Mouse (Mus musculus): ENCODE results near the gene Apoc1.

Apoc1 gene

GRCm38 (mm10) chr7:19685374-19685773 lies 7.1 kb downstream of the Apoc1 start:
- no peak for DNase-seq (ENCODE audit: low spot score)

GRCm38 (mm10) chr7:19683771-19684201 lies 8.7 kb downstream of the Apoc1 start:
- DNase-seq (ENCODE audit: low spot score) = no peak

GRCm38 (mm10) chr7:19682979-19683378 lies 9.5 kb downstream of the Apoc1 start:
- DNase-seq (ENCODE audit: low spot score) = no peak

GRCm38 (mm10) chr7:19681202-19681694 lies 11.2 kb downstream of the Apoc1 start, which contains the start of the genes Gm44805 and Apoc4:
Gene Gm44805 (minus strand): TSS chr7:19681423.
Gene Apoc4 (minus strand): TSS chr7:19681479.
- no peak for DNase-seq (ENCODE audit: low spot score)

- no peak for DNase-seq (ENCODE audit: low spot score)
These were observed 11.8 kb downstream of the Apoc1 start for GRCm38 (mm10) chr7:19680702-19681101.

GRCm38 (mm10) chr7:19678901-19679300 lies 13.6 kb downstream of the Apoc1 start:
- no peak for DNase-seq (ENCODE audit: low spot score)

- DNase-seq (ENCODE audit: low spot score) = no peak
These were observed 14.6 kb downstream of the Apoc1 start, which contains the start of gene Apoc2 for GRCm38 (mm10) chr7:19677872-19678271. Gene Apoc2 (minus strand): TSS chr7:19677941.

- no peak for DNase-seq (ENCODE audit: low spot score)
These were observed 15.8 kb downstream of the Apoc1 start for GRCm38 (mm10) chr7:19676662-19677061.

- DNase-seq (ENCODE audit: low spot score) = no peak
These were observed 16.6 kb downstream of the Apoc1 start for GRCm38 (mm10) chr7:19675824-19676223.

- no peak for DNase-seq (ENCODE audit: low spot score)
These were observed 19.3 kb downstream of the Apoc1 start for GRCm38 (mm10) chr7:19673083-19673699.

GRCm38 (mm10) chr7:19671511-19671910 lies 20.9 kb downstream of the Apoc1 start:
- DNase-seq (ENCODE audit: low spot score) = no peak

GRCm38 (mm10) chr7:19668947-19669721 lies 23.3 kb downstream of the Apoc1 start:
- peak; percentile 89 for DNase-seq (ENCODE audit: low spot score)

- no peak for DNase-seq (ENCODE audit: low spot score)
These were observed 25.0 kb downstream of the Apoc1 start for GRCm38 (mm10) chr7:19667434-19667833.

GRCm38 (mm10) chr7:19666750-19667149 lies 25.7 kb downstream of the Apoc1 start:
- DNase-seq (ENCODE audit: low spot score) = no peak

GRCm38 (mm10) chr7:19664955-19665841 lies 27.3 kb downstream of the Apoc1 start, which contains the start of gene Clptm1:
Gene Clptm1 (minus strand): TSS chr7:19665033.
- peak; percentile 95 for DNase-seq (ENCODE audit: low spot score)

GRCm38 (mm10) chr7:19664455-19664954 lies 28.0 kb downstream of the Apoc1 start:
- DNase-seq (ENCODE audit: low spot score) = no peak

GRCm38 (mm10) chr7:19663940-19664339 lies 28.5 kb downstream of the Apoc1 start:
- no peak for DNase-seq (ENCODE audit: low spot score)

- no peak for DNase-seq (ENCODE audit: low spot score)
These were observed 39.8 kb downstream of the Apoc1 start for GRCm38 (mm10) chr7:19652614-19653013.

GRCm38 (mm10) chr7:19651063-19651786 lies 41.2 kb downstream of the Apoc1 start:
- no peak for DNase-seq (ENCODE audit: low spot score)

- DNase-seq (ENCODE audit: low spot score) = no peak
These were observed 51.2 kb downstream of the Apoc1 start for GRCm38 (mm10) chr7:19641223-19641622.
